Mouse (Mus musculus) retina, postnatal 1 day (tissue): Measurements from ENCODE around the gene Sptlc3.

Experiments used
- DNase-seq: peaks from one replicate; pipeline ENCODE4 v3.0.0-alpha.2; 2012

Sptlc3 gene

DNA sequence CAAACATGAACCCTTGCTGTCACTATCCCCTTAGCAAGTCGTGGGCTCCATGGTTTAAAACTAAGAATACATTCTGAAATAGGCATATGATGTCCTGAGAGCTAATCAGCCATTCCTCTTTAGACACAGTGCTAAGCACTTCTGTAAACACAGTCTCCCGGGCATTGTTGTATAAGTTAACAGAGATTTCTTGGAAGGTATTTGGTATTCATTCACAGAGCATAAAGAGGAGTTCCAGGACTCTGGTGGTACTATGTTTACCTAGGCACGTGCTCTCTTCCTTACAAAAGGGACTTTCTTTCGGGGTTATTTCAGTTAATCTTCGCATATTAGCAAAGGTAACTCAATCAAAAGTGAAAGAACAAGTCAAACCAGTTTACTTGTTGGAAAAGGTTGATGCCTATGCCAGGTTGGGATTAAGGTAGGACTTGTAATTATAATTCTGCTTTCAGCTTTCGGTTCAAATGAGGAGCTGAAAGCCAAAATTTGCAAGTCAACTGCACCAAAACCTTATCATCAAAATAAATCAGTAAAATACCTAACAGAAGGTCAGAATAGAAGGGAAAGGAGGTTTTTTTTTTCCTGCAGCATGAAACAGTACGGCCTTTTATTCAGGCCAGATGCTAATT lies 148.2 kb downstream of the Sptlc3 start:
- DNase-seq, result no peak

DNA sequence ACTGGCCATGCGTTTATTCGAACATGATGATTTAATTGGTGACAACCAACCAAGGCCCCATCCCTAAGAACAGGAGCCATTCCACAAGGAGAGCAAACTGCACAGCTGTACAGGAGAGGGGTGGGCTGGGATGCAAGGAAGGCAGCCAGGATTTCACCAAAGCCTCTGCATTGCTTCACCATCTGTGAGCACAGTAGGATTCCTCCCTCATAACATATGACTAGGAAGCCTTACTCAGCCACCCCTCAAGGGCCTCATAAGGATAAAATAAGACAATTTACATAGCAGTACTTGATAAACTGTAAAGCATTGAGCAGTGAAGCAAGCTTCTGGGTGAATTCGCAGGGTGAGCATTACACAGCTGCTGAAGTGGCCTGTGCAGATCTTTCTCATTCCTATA lies 155.8 kb downstream of the Sptlc3 start:
- DNase-seq, result peak; percentile 1

DNA sequence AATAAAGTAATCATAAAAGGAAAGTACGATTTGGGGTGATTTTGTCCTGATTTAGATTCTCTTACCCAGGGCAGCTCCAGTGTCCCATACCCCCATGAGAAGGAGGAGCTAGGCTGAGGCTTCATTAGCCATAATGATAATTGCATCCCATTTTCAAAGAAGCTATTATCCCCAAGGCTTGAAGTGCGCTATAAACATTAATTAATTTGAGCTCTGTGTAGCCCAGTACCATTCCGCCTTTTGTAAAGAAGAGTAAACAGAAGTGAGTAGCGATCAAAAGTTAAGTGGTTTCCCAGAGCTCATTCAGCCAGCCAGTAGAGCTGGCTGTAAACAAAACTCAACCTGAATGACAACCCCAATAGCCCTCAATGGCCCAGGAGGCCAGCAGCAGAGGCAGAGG lies 163.0 kb downstream of the Sptlc3 start:
- DNase-seq, result peak; percentile 28

DNA sequence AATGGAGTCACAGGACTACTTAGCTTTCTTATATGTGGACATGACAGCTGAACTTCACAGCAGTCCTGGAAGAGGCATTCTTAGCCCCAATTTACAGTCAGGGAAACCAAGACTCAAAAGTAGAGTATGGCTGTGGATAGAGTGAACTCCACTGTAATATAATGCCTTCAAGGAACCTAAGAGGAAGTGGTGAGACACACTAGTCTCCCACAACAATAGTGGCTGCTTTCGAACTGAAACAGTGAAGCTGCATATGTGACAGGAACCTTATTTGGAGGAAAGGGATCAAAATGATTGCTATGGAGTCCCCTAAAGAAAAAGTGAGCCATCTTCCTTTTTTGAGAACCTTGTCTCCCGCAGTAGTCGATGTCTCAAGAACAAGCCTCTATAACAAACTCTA lies 178.1 kb downstream of the Sptlc3 start:
- DNase-seq, result no peak

DNA sequence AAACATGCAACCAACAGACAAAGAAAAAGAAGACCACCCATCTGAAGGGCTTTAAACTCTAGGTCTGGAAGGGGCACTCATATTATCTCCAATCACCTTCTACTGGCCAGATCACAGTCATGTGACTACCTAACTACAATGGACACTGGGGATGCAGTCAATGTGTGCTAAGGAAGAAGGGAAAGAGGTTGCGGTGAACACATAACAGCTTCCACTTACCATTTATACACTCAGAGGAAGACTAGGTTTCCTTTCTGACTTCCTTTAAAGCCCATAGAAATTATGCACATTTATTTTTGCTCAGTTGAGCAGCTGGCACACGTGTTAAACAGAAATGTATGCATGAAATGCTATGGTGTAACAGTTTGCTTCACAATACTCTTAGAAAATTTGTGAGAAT lies 178.7 kb downstream of the Sptlc3 start:
- no peak for DNase-seq

DNA sequence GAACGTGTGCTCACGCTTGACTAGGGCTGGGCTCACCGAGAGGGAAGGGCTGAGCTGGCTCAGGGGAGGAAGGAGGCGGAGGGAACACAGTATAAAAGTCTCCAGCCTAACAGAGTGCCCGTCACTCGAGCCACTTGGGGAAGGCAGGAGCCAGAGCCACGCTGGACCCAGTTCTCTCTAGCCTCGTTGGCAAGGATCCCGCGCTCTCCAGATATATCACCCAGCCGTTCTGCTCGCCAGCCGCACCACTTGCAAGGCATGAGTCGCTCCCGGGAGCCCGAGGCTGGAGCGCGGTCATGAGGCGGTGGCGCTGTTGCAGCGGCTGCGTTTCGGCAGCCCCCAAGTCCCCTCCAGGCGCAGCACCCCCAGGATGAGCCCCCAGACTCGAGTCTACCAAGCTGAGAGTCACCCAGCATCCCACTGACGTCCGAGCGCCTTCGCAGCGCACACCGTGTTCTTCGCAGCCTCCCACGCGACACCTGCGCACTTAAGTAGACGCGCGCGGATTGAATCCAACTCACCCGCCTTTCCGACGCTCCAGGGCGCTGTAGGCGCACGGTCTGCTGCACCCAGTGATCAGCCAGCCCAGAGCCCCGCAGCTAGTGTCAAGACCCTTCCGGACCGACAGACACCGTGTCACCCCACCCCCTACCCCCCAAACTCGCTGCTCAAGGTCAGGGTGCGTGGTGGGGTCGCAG lies 183.5 kb downstream of the Sptlc3 start:
- DNase-seq, result peak; percentile 70

DNA sequence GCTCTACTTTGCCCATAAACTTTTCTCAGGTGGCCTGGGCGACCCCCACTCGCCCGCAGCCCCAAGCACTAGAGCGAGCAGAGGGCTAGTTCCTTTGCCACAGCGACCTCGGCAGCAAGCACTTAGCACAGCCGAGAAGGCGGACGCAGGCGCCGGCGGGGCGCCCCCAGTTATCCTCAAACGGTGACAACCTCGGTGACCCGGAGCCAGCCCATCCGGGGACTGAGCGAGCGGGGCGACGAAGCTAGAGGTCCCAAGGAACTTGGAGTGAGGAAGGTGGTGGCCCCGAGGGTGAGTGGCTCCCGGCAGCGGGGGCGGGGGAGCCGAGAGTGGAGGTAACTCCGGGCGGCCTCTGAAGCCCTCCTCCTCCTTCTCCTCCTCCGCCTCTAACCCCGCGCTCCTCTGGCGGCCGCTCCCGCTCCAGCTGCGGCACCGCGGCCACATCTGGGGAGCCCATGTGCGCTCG lies 184.1 kb downstream of the Sptlc3 start, which contains the start of gene Ism1:
Gene Ism1 (plus strand): TSS at position 370 of the 466 bp plus-strand sequence.
- peak; percentile 68 for DNase-seq

DNA sequence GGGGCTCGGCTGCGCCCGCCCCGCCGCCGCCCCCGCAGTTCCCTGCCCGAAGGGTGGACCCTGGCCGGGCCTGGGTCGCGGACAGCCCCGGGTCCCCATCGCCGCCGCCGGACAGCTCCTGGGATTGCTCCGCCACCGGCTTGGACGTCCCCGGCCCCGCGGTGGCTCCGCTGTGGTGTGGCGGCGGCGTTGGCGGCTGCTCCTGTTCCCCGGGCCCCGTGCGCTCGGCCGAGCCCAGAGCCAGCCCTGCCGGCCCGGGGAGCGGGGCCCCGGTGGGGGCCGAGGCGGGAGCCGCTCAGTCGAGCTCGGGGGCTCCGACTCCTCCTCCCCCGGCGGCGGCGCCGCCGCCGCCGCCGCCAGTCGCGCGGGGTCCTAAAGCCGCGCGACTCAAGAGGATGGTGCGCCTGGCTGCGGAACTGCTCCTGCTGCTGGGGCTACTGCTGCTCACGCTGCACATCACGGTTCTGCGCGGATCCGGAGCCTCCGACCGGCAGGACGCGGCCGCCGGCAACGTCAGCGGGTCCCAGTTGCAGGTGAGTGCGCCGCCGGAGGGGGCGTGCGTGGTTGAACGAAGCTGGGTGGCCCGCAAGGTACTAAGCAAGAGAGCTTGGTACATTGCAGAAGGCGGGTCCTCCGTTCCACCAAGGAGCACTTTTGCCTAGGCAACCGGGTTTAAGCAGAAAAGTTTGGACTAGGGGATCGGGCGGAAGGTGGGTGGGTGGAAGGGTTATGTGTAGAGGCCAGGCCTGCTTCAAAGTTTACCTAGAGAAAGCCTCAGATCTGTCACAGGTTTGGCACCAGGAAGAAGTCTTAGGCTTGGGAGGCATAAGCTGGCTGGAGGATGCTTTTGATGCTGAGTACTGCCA lies 184.8 kb downstream of the Sptlc3 start:
- DNase-seq, result peak; percentile 75

DNA sequence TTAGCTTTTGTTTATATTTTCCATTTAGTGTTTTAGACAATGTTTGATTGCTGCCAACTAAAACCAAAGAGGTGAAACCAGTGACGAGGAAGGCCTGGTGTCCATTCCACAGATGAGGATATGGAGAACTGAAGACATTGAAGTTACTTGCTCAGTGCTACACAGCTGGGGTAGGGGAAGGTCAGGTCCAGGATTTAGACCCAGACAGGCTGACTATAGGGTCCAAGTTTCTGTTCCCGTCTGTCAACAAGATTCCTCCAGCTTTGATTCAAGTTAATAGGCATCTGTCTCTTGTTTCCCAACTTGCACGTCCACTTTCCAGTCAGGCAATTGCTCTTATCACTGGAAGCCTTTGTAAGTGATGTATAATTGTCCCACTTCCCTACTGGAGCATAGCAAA lies 188.8 kb downstream of the Sptlc3 start:
- DNase-seq, result no peak
